Mouse (Mus musculus): ENCODE measurements around the gene Sgk2. TPM values are rescaled to one million over a fixed set of nuclear protein-coding genes. Genes with fewer than 3 reads are reported as not detected.

The Sgk2 gene
- polyA plus RNA-seq, 1 experiment, result 0.05 TPM

DNA sequence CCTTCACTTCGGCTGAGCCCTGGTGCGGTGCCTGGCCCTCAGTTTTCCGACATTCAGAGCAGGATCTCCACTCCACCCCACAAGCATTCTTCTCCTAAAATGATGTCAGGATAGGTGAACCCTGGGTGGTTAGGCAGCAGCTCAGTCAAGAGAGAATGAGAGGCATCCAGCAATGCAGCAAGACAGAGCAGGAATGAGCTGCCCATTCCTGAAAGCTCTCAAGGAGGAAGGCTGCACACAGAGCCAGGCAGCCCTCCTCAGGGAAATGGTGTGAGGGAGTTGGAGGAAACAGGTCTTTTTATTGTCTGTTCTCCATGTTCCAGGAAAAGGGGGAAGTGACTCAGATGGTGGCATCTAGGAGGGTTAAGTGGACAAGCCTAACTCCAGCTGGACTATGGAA is 366 bp upstream of the Sgk2 start:
- no peak for TF ChIP-seq POLR2A (IDR thresholded peaks at IDR 0.05; ENCODE audit: low read depth, low read length)
- TF ChIP-seq CTCF (IDR thresholded peaks at IDR 0.05; ENCODE audit: extremely low read depth, insufficient read depth, insufficient read length, insufficient replicate concordance), result no peak
- DNase-seq (ENCODE audit: low read depth in 1 of 2, low spot score in 2 of 2), result no peak
- Histone ChIP-seq H3K4me1 (ENCODE audit: control insufficient read depth, insufficient read depth, insufficient read length) (no peaks in the 10 kb centered on the region), H3K27ac (ENCODE audit: insufficient read depth, low read length) (no peak overlapping the region), H3K4me3 (ENCODE audit: extremely low read depth, insufficient read depth, insufficient read length) (no peak overlapping the region), H3K27me3 (ENCODE audit: control insufficient read depth, insufficient read depth, low read length) (no peaks in the 10 kb centered on the region), H3K36me3 (ENCODE audit: control insufficient read depth, insufficient read depth, low read length) (no peaks in the 10 kb centered on the region)
- WGBS, result 82% methylated on average over 3 of the region's 3 CpGs

DNA sequence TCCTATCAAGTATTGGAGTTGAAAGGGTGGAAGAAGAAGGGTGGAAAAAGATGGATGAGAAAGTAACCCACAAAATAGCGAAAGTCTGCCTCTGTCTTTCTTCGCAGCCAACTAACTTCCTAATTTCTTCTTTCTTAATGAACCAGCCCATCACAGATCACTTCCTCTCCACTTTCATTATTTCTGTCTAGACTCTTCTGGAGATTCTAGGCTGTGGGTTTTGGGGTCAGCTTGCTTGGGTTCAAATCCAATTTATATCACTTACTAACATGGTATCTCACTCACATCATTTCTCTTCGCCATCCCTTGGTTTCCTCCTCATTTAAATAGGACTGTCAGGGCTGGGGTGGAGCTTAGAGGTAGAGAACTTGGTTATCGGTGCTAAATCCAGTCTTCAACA is 1.1 kb downstream of the Sgk2 start:
- H3K36me3 ChIP-seq (ENCODE audit: control insufficient read depth, insufficient read depth, low read length), result no peaks in the 10 kb centered on the region
- H3K27ac ChIP-seq (ENCODE audit: insufficient read depth, low read length), result no peak overlapping the region
- no peak for DNase-seq (ENCODE audit: low read depth in 1 of 2, low spot score in 2 of 2)
- H3K27me3 ChIP-seq (ENCODE audit: control insufficient read depth, insufficient read depth, low read length), result no peaks in the 10 kb centered on the region
- H3K4me3 ChIP-seq (ENCODE audit: extremely low read depth, insufficient read depth, insufficient read length), result no peak overlapping the region
- 38% methylated on average over 4 of the region's 4 CpGs for WGBS
- no peaks in the 10 kb centered on the region for H3K4me1 ChIP-seq (ENCODE audit: control insufficient read depth, insufficient read depth, insufficient read length)
- no peak for TF ChIP-seq CTCF (IDR thresholded peaks at IDR 0.05; ENCODE audit: extremely low read depth, insufficient read depth, insufficient read length, insufficient replicate concordance)
- TF ChIP-seq POLR2A (IDR thresholded peaks at IDR 0.05; ENCODE audit: low read depth, low read length), result no peak

GRCm38 (mm10) chr2:162991394-162992083 is 4.4 kb downstream of the Sgk2 start:
- Histone ChIP-seq H3K27ac (ENCODE audit: insufficient read depth, low read length) (no peak overlapping the region), H3K27me3 (ENCODE audit: control insufficient read depth, insufficient read depth, low read length) (no peaks in the 10 kb centered on the region), H3K4me1 (ENCODE audit: control insufficient read depth, insufficient read depth, insufficient read length) (no peaks in the 10 kb centered on the region), H3K4me3 (ENCODE audit: extremely low read depth, insufficient read depth, insufficient read length) (no peak overlapping the region), H3K36me3 (ENCODE audit: control insufficient read depth, insufficient read depth, low read length) (no peaks in the 10 kb centered on the region)
- no peak for DNase-seq (ENCODE audit: low read depth in 1 of 2, low spot score in 2 of 2)
- 50% methylated on average over 6 of the region's 6 CpGs for WGBS
- no peak for TF ChIP-seq CTCF (IDR thresholded peaks at IDR 0.05; ENCODE audit: extremely low read depth, insufficient read depth, insufficient read length, insufficient replicate concordance)
- TF ChIP-seq POLR2A (IDR thresholded peaks at IDR 0.05; ENCODE audit: low read depth, low read length), result no peak

- Histone ChIP-seq H3K27ac (ENCODE audit: insufficient read depth, low read length) (no peak overlapping the region), H3K4me3 (ENCODE audit: extremely low read depth, insufficient read depth, insufficient read length) (no peak overlapping the region), H3K27me3 (ENCODE audit: control insufficient read depth, insufficient read depth, low read length) (no peaks in the 10 kb centered on the region), H3K4me1 (ENCODE audit: control insufficient read depth, insufficient read depth, insufficient read length) (no peaks in the 10 kb centered on the region), H3K36me3 (ENCODE audit: control insufficient read depth, insufficient read depth, low read length) (no peaks in the 10 kb centered on the region)
- no peak for TF ChIP-seq CTCF (IDR thresholded peaks at IDR 0.05; ENCODE audit: extremely low read depth, insufficient read depth, insufficient read length, insufficient replicate concordance)
- TF ChIP-seq POLR2A (IDR thresholded peaks at IDR 0.05; ENCODE audit: low read depth, low read length), result no peak
- DNase-seq (ENCODE audit: low read depth in 1 of 2, low spot score in 2 of 2), result no peak
Measured at GRCm38 (mm10) chr2:162992084-162992437, 4.9 kb downstream of the Sgk2 start.

- WGBS, result 81% methylated on average over 9 of the region's 9 CpGs
- no peak for DNase-seq (ENCODE audit: low read depth in 1 of 2, low spot score in 2 of 2)
- Histone ChIP-seq H3K27ac (ENCODE audit: insufficient read depth, low read length) (no peak overlapping the region), H3K36me3 (ENCODE audit: control insufficient read depth, insufficient read depth, low read length) (no peaks in the 10 kb centered on the region), H3K4me1 (ENCODE audit: control insufficient read depth, insufficient read depth, insufficient read length) (no peaks in the 10 kb centered on the region), H3K4me3 (ENCODE audit: extremely low read depth, insufficient read depth, insufficient read length) (no peak overlapping the region), H3K27me3 (ENCODE audit: control insufficient read depth, insufficient read depth, low read length) (no peaks in the 10 kb centered on the region)
- TF ChIP-seq POLR2A (IDR thresholded peaks at IDR 0.05; ENCODE audit: low read depth, low read length) (no peak), CTCF (IDR thresholded peaks at IDR 0.05; ENCODE audit: extremely low read depth, insufficient read depth, insufficient read length, insufficient replicate concordance) (no peak)
Measured at GRCm38 (mm10) chr2:162993881-162994616, 6.9 kb downstream of the Sgk2 start.

DNA sequence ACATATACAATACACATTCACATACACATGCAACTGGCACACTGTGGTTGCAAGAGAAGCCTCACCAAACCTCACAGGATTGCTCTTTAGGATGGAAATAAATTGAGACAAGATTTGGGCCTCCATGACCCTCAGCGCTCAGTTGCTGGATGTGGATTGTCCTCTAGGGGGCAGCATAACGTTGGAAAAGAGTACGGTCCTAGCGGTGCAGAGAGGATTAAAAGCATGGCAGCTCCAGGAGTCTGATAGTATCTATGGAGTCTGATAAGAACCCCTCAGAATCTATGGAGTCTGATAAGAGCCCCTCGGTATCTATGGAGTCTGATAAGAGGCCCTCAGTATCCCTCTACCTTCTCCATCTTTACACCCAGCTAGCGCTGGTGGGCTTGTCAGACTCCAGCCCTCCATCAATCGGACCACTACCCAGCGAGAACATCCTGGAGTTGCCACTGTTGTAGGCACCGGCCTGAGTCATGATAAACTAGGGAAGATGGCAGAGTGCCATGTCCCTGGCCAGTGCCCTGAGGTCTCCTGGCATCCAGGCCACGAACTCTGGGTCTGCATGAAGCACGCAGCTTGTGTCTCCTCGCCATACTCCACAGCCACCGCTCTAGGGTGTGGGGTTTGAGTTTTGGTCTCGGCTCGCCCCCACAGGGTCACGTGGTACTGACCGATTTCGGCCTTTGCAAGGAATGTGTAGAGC is 11.5 kb downstream of the Sgk2 start:
- Histone ChIP-seq H3K4me1 (ENCODE audit: control insufficient read depth, insufficient read depth, insufficient read length) (no peaks in the 10 kb centered on the region), H3K36me3 (ENCODE audit: control insufficient read depth, insufficient read depth, low read length) (no peaks in the 10 kb centered on the region), H3K27me3 (ENCODE audit: control insufficient read depth, insufficient read depth, low read length) (no peaks in the 10 kb centered on the region), H3K4me3 (ENCODE audit: extremely low read depth, insufficient read depth, insufficient read length) (no peak overlapping the region), H3K27ac (ENCODE audit: insufficient read depth, low read length) (no peak overlapping the region)
- DNase-seq (ENCODE audit: low read depth in 1 of 2, low spot score in 2 of 2), result peak; percentile 11 to 30
- WGBS, result 30% methylated on average over 18 of the region's 18 CpGs
- TF ChIP-seq POLR2A (IDR thresholded peaks at IDR 0.05; ENCODE audit: low read depth, low read length) (no peak), CTCF (IDR thresholded peaks at IDR 0.05; ENCODE audit: extremely low read depth, insufficient read depth, insufficient read length, insufficient replicate concordance) (peak; percentile 58; the same call in 1 of the 2 replicates)
